Mouse (Mus musculus) midbrain, postnatal 0 days (tissue): ENCODE data around the gene Gramd1c. TPM values are rescaled to one million over a fixed set of nuclear protein-coding genes. Genes with fewer than 3 reads are reported as not detected.

Experiments
- ATAC-seq: fragments of 200-750 bp; cut with Nextera tagmentation; 2 replicates; pipeline ENCODE4 v1.8.0; 2017; ENCODE audit warnings: moderate number of reproducible peaks, mild to moderate bottlenecking, moderate TSS enrichment, moderate library complexity; ENCODE audit not compliant: low FRiP score
- DNase-seq: peaks from one replicate; pipeline ENCODE4 v3.0.0-alpha.2; 2015; ENCODE audit warnings: low spot score
- H3K27ac ChIP-seq: fragments of 300-500 bp; sonication (generic); 2 replicates; pipeline ENCODE4 v1.5.1; 2014; ENCODE audit warnings: low read depth, mild to moderate bottlenecking, low read length, mixed read lengths
- H3K27me3 ChIP-seq: fragments of 300-500 bp; sonication (generic); 2 replicates; pipeline ENCODE4 v1.6.1; 2014; ENCODE audit warnings: low read length, control low read depth, mixed read lengths; ENCODE audit not compliant: insufficient read depth
- H3K36me3 ChIP-seq: fragments of 300-500 bp; sonication (generic); 2 replicates; pipeline ENCODE4 v1.6.1; 2014; ENCODE audit warnings: low read length, control low read depth, mixed read lengths; ENCODE audit not compliant: insufficient read depth
- H3K4me1 ChIP-seq: fragments of 300-500 bp; sonication (generic); 2 replicates; pipeline ENCODE4 v1.6.1; 2014; ENCODE audit warnings: mild to moderate bottlenecking, control low read depth, antibody characterized with exemption, low read length, mixed read lengths; ENCODE audit not compliant: insufficient read depth
- H3K4me2 ChIP-seq: fragments of 300-500 bp; sonication (generic); 2 replicates; pipeline ENCODE4 v1.6.1; 2014; ENCODE audit warnings: low read depth, mild to moderate bottlenecking, low read length, mixed read lengths; ENCODE audit not compliant: poor library complexity, severe bottlenecking
- H3K4me3 ChIP-seq: fragments of 300-500 bp; sonication (generic); 2 replicates; pipeline ENCODE4 v1.5.1; 2014; ENCODE audit warnings: low read depth, mild to moderate bottlenecking, low read length, moderate library complexity
- H3K9ac ChIP-seq: fragments of 300-500 bp; sonication (generic); replicated peaks from 2 replicates; pipeline ENCODE4 v1.6.1; 2014; ENCODE audit warnings: mild to moderate bottlenecking, low read length, moderate library complexity, mixed read lengths; ENCODE audit not compliant: poor library complexity, severe bottlenecking
- H3K9me3 ChIP-seq: fragments of 300-500 bp; sonication (generic); 2 replicates; pipeline ENCODE4 v1.6.1; 2016; ENCODE audit warnings: low read length, control low read depth
- CTCF ChIP-seq: IDR thresholded peaks from 2 replicates; pipeline ENCODE4 v1.5.1; 2016; ENCODE audit warnings: antibody characterized with exemption, mild to moderate bottlenecking
- WGBS: fragments of 180-500 bp; shearing (Covaris S2); extraction: QIAGEN DNeasy Blood & Tissue Kit; methylation state at CpG from one replicate; pipeline ENCODE4 v1.1.7; 2014; 5-methylcytosine and 5-hydroxymethylcytosine counted together
- polyA plus RNA-seq: library from polyadenylated mRNA; unstranded; fragments of >200 nt; fragmentation: Nextera tagmentation; extraction: Ambion mirVana; gene quantifications from 2 replicates; pipeline ENCODE4 v1.2.1, GENCODE M21; 2015
- total RNA-seq: library from RNA; depleted of rRNA; stranded (reverse); fragments of >200 nt; gene quantifications from 2 replicates; pipeline ENCODE4 v1.2.3, GENCODE M21; 2014

Gene Gramd1c
- total and polyA plus RNA-seq, 2 experiments from 2014 or later, result 1.9 to 2.3 TPM

DNA sequence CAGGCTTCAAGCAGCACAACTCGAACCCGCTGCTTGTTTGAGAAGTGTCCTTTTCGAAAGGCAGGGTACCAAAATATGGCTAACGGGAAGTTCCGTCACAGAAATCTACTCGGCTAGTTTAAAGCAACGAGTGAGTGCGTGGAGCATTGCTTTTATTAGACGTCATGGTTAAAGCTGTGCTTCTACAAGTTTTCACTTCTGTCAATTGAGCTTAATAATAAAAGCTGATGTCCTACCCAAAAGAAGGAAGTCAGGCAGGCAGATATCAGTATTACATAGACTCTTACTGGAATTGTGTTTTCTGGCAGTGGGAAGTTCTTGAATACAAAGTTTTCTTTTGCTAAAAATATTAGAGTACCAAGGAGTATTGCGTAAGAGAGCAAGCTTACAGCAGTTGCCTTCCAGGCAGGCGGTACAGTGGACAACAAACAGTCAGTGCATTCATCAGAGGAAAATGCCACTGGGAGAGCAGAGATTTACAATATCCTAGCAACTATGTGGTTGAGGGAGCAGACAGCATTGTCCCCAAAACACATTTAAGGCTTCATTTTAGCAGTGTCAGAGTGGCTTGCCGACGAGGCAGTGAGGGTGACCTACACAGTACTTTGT is 97.3 kb downstream of the Gramd1c start:
- Histone ChIP-seq H3K27ac (no peak overlapping the region), H3K36me3 (peaks cover 20% of the 10 kb centered on the region), H3K9me3 (no peaks in the 10 kb centered on the region), H3K4me2 (no peak overlapping the region), H3K4me3 (no peak overlapping the region), H3K4me1 (no peaks in the 10 kb centered on the region), H3K9ac (no peak overlapping the region), H3K27me3 (no peaks in the 10 kb centered on the region)
- DNase-seq, result peak; percentile 60
- TF ChIP-seq CTCF, result no peak
- WGBS, result 71% methylated on average over 13 of the region's 13 CpGs
- ATAC-seq, result no peak

DNA sequence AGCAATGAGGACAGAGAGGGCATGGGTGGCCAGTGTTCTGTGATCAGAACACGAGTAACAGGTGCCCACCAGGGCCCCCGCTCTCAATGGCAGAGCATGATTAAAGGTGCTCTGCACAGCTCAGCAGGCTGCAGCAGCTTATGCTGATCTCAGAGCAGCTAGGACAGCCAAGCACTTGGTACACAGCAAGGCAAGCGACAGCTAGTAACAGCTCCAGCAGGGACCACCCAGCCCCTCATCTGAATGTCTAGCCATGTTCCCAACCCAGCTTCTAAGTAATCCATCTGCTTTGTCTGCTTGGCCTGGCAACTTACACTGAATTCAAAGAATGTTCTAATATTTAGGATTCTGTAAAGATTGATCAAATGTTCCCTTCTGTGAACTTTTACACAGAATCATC is 99.4 kb downstream of the Gramd1c start:
- Histone ChIP-seq H3K36me3 (peaks cover 12% of the 10 kb centered on the region), H3K4me1 (no peaks in the 10 kb centered on the region), H3K4me2 (no peak overlapping the region), H3K9me3 (no peaks in the 10 kb centered on the region), H3K27me3 (no peaks in the 10 kb centered on the region), H3K9ac (no peak overlapping the region), H3K27ac (no peak overlapping the region), H3K4me3 (no peak overlapping the region)
- 57% methylated on average over 3 of the region's 3 CpGs for WGBS
- TF ChIP-seq CTCF, result no peak
- DNase-seq (no peak), ATAC-seq (no peak)

- Histone ChIP-seq H3K4me3 (no peak overlapping the region), H3K4me2 (no peak overlapping the region), H3K9ac (no peak overlapping the region), H3K9me3 (no peaks in the 10 kb centered on the region), H3K27me3 (no peaks in the 10 kb centered on the region), H3K36me3 (peaks cover 7% of the 10 kb centered on the region), H3K27ac (no peak overlapping the region), H3K4me1 (no peaks in the 10 kb centered on the region)
- no peak for TF ChIP-seq CTCF
- ATAC-seq (no peak), DNase-seq (no peak)
- WGBS, result 87% methylated on average over 9 of the region's 9 CpGs
Measured at GRCm38 (mm10) chr16:43963291-43963690, 99.9 kb downstream of the Gramd1c start.

DNA sequence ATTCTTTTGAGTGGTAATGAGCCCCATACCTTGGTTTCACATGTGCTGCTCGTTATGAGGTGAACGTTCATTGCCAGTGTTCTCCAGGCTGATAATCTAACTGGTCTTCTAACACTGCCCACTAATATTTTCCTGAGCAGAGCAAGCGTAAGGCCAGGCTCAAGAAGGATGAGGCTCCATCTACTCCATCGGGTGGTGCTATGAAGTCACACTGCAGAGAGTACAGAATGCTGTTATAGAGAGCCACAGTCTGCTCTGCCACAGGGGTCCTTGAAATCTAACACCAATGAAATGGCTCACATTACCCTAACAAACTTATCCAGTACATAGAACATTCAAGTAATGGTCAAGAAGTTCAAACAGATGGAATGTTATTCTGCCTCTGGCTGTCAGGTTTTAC is 105.1 kb downstream of the Gramd1c start:
- no peak overlapping the region for H3K9ac ChIP-seq
- no peak for DNase-seq
- 89% methylated on average over 4 of the region's 4 CpGs for WGBS
- no peaks in the 10 kb centered on the region for H3K9me3 ChIP-seq
- H3K4me1 ChIP-seq, result no peaks in the 10 kb centered on the region
- H3K27ac ChIP-seq, result no peak overlapping the region
- no peak for TF ChIP-seq CTCF
- no peak overlapping the region for H3K4me3 ChIP-seq
- ATAC-seq, result no peak
- H3K36me3 ChIP-seq, result no peaks in the 10 kb centered on the region
- no peak overlapping the region for H3K4me2 ChIP-seq
- H3K27me3 ChIP-seq, result no peaks in the 10 kb centered on the region

- Histone ChIP-seq H3K27me3 (no peaks in the 10 kb centered on the region), H3K4me1 (0 out of 2 replicates have a peak, but pooled peaks cover 2% of the 10 kb centered on the region), H3K36me3 (no peaks in the 10 kb centered on the region), H3K9me3 (no peaks in the 10 kb centered on the region), H3K27ac (no peak overlapping the region), H3K4me2 (no peak overlapping the region), H3K9ac (no peak overlapping the region), H3K4me3 (no peak overlapping the region)
- 82% methylated on average over 6 of the region's 6 CpGs for WGBS
- DNase-seq (no peak), ATAC-seq (no peak)
- no peak for TF ChIP-seq CTCF
Measured at GRCm38 (mm10) chr16:43954913-43955312, 108.2 kb downstream of the Gramd1c start.

DNA sequence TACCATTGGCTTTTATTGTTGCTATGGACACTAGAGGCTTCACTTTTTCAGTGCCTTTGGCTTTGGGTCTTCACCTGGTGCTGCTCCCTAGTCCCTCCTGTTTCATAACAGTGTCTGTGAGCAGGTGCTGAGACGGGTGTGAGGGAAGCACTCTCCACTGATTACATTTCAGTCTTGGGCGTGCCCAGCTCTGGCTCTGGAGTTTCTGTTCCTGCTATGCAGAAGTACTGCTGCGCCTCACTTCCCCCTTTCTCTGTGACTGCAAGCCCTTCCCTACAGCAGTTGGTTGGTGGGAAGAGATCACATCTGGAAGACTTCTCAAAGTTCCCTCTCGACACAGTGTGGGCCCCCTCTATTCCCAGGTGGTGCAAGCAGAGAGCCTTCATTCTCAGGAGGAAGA is 111.6 kb downstream of the Gramd1c start:
- Histone ChIP-seq H3K4me2 (no peak overlapping the region), H3K9ac (no peak overlapping the region), H3K9me3 (no peaks in the 10 kb centered on the region), H3K36me3 (no peaks in the 10 kb centered on the region), H3K4me1 (0 out of 2 replicates have a peak, but pooled peaks cover 2% of the 10 kb centered on the region), H3K27ac (no peak overlapping the region), H3K4me3 (no peak overlapping the region), H3K27me3 (no peaks in the 10 kb centered on the region)
- WGBS, result 81% methylated on average over 4 of the region's 4 CpGs
- DNase-seq (no peak), ATAC-seq (no peak)
- no peak for TF ChIP-seq CTCF
